Mouse (Mus musculus): ENCODE measurements at regions not wholly inside any gene's neighbourhood (a gene's known extent, or its start where the extent isn't known, plus 50 kb on each side); places are given as distances from the start of the nearest gene placed in this dataset.

GRCm38 (mm10) chr13:80188734-80189133 is 694.5 kb upstream of the Arrdc3 start:
- no peaks in the 10 kb centered on the region for H3K9me3 ChIP-seq (ENCODE audit: control insufficient read depth, low read length)
- H3K4me2 ChIP-seq (ENCODE audit: low read depth, low read length), result no peak overlapping the region
- H3K9ac ChIP-seq (ENCODE audit: low read length), result no peak overlapping the region
- no peaks in the 10 kb centered on the region for H3K27me3 ChIP-seq (ENCODE audit: control insufficient read depth, insufficient read depth, low read depth, low read length)
- H3K4me1 ChIP-seq (replicated peaks; ENCODE audit: control insufficient read depth, insufficient read depth, low read length), result no peaks in the 10 kb centered on the region
- no peaks in the 10 kb centered on the region for H3K36me3 ChIP-seq (ENCODE audit: control insufficient read depth, insufficient read depth, low read length)
- WGBS, result 80% methylated on average over 2 of the region's 2 CpGs
- H3K4me3 ChIP-seq (ENCODE audit: low read length), result no peak overlapping the region
- ATAC-seq (ENCODE audit: low read depth), result no peak
- no peak overlapping the region for H3K27ac ChIP-seq (ENCODE audit: low read length)

GRCm38 (mm10) chr13:80195065-80195605 is 688.0 kb upstream of the Arrdc3 start:
- no peak overlapping the region for H3K9ac ChIP-seq (ENCODE audit: low read length)
- H3K27me3 ChIP-seq (ENCODE audit: control insufficient read depth, insufficient read depth, low read depth, low read length), result no peaks in the 10 kb centered on the region
- ATAC-seq (ENCODE audit: low read depth), result no peak
- H3K4me1 ChIP-seq (replicated peaks; ENCODE audit: control insufficient read depth, insufficient read depth, low read length), result no peaks in the 10 kb centered on the region
- WGBS, result 61% methylated on average over 5 of the region's 5 CpGs
- H3K9me3 ChIP-seq (ENCODE audit: control insufficient read depth, low read length), result no peaks in the 10 kb centered on the region
- no peak overlapping the region for H3K4me2 ChIP-seq (ENCODE audit: low read depth, low read length)
- no peak overlapping the region for H3K4me3 ChIP-seq (ENCODE audit: low read length)
- no peaks in the 10 kb centered on the region for H3K36me3 ChIP-seq (ENCODE audit: control insufficient read depth, insufficient read depth, low read length)
- H3K27ac ChIP-seq (ENCODE audit: low read length), result no peak overlapping the region

- no peaks in the 10 kb centered on the region for H3K27me3 ChIP-seq (ENCODE audit: control insufficient read depth, insufficient read depth, low read depth, low read length)
- H3K9ac ChIP-seq (ENCODE audit: low read length), result no peak overlapping the region
- H3K4me3 ChIP-seq (ENCODE audit: low read length), result no peak overlapping the region
- no peak for ATAC-seq (ENCODE audit: low read depth)
- no peak overlapping the region for H3K4me2 ChIP-seq (ENCODE audit: low read depth, low read length)
- H3K27ac ChIP-seq (ENCODE audit: low read length), result no peak overlapping the region
- no peaks in the 10 kb centered on the region for H3K9me3 ChIP-seq (ENCODE audit: control insufficient read depth, low read length)
- H3K36me3 ChIP-seq (ENCODE audit: control insufficient read depth, insufficient read depth, low read length), result no peaks in the 10 kb centered on the region
- no peaks in the 10 kb centered on the region for H3K4me1 ChIP-seq (replicated peaks; ENCODE audit: control insufficient read depth, insufficient read depth, low read length)
- 21% methylated on average over 1 of the region's 1 CpGs for WGBS
Observed at GRCm38 (mm10) chr13:80224110-80224509, 659.1 kb upstream of the Arrdc3 start.

- Histone ChIP-seq H3K9me3 (ENCODE audit: control insufficient read depth, low read length) (no peaks in the 10 kb centered on the region), H3K4me1 (replicated peaks; ENCODE audit: control insufficient read depth, insufficient read depth, low read length) (no peaks in the 10 kb centered on the region), H3K4me2 (ENCODE audit: low read depth, low read length) (no peak overlapping the region), H3K36me3 (ENCODE audit: control insufficient read depth, insufficient read depth, low read length) (no peaks in the 10 kb centered on the region), H3K4me3 (ENCODE audit: low read length) (no peak overlapping the region), H3K27me3 (ENCODE audit: control insufficient read depth, insufficient read depth, low read depth, low read length) (no peaks in the 10 kb centered on the region), H3K27ac (ENCODE audit: low read length) (no peak overlapping the region), H3K9ac (ENCODE audit: low read length) (no peak overlapping the region)
- ATAC-seq (ENCODE audit: low read depth), result no peak
Observed at GRCm38 (mm10) chr13:80231381-80231780, 651.8 kb upstream of the Arrdc3 start.

GRCm38 (mm10) chr13:80235254-80236032 is 647.7 kb upstream of the Arrdc3 start:
- Histone ChIP-seq H3K27me3 (ENCODE audit: control insufficient read depth, insufficient read depth, low read depth, low read length) (no peaks in the 10 kb centered on the region), H3K4me2 (ENCODE audit: low read depth, low read length) (no peak overlapping the region), H3K9ac (ENCODE audit: low read length) (no peak overlapping the region), H3K4me3 (ENCODE audit: low read length) (no peak overlapping the region), H3K4me1 (replicated peaks; ENCODE audit: control insufficient read depth, insufficient read depth, low read length) (no peaks in the 10 kb centered on the region), H3K36me3 (ENCODE audit: control insufficient read depth, insufficient read depth, low read length) (no peaks in the 10 kb centered on the region), H3K9me3 (ENCODE audit: control insufficient read depth, low read length) (no peaks in the 10 kb centered on the region), H3K27ac (ENCODE audit: low read length) (no peak overlapping the region)
- ATAC-seq (ENCODE audit: low read depth), result no peak
- 59% methylated on average over 5 of the region's 5 CpGs for WGBS

GRCm38 (mm10) chr13:80262826-80263225 is 620.4 kb upstream of the Arrdc3 start:
- WGBS, result 95% methylated on average over 2 of the region's 2 CpGs
- Histone ChIP-seq H3K9ac (ENCODE audit: low read length) (no peak overlapping the region), H3K36me3 (ENCODE audit: control insufficient read depth, insufficient read depth, low read length) (no peaks in the 10 kb centered on the region), H3K4me3 (ENCODE audit: low read length) (no peak overlapping the region), H3K4me1 (replicated peaks; ENCODE audit: control insufficient read depth, insufficient read depth, low read length) (no peaks in the 10 kb centered on the region), H3K27me3 (ENCODE audit: control insufficient read depth, insufficient read depth, low read depth, low read length) (no peaks in the 10 kb centered on the region), H3K4me2 (ENCODE audit: low read depth, low read length) (no peak overlapping the region), H3K27ac (ENCODE audit: low read length) (no peak overlapping the region), H3K9me3 (ENCODE audit: control insufficient read depth, low read length) (no peaks in the 10 kb centered on the region)
- no peak for ATAC-seq (ENCODE audit: low read depth)

- H3K4me3 ChIP-seq (ENCODE audit: low read length), result no peak overlapping the region
- H3K4me2 ChIP-seq (ENCODE audit: low read depth, low read length), result no peak overlapping the region
- H3K27me3 ChIP-seq (ENCODE audit: control insufficient read depth, insufficient read depth, low read depth, low read length), result no peaks in the 10 kb centered on the region
- 87% methylated on average over 4 of the region's 4 CpGs for WGBS
- H3K9ac ChIP-seq (ENCODE audit: low read length), result no peak overlapping the region
- ATAC-seq (ENCODE audit: low read depth), result no peak
- no peaks in the 10 kb centered on the region for H3K36me3 ChIP-seq (ENCODE audit: control insufficient read depth, insufficient read depth, low read length)
- H3K4me1 ChIP-seq (replicated peaks; ENCODE audit: control insufficient read depth, insufficient read depth, low read length), result no peaks in the 10 kb centered on the region
- no peak overlapping the region for H3K27ac ChIP-seq (ENCODE audit: low read length)
- no peaks in the 10 kb centered on the region for H3K9me3 ChIP-seq (ENCODE audit: control insufficient read depth, low read length)
Observed at GRCm38 (mm10) chr13:80267131-80267530, 616.1 kb upstream of the Arrdc3 start.

GRCm38 (mm10) chr13:80273976-80274375 is 609.2 kb upstream of the Arrdc3 start:
- Histone ChIP-seq H3K4me1 (replicated peaks; ENCODE audit: control insufficient read depth, insufficient read depth, low read length) (no peaks in the 10 kb centered on the region), H3K27me3 (ENCODE audit: control insufficient read depth, insufficient read depth, low read depth, low read length) (no peaks in the 10 kb centered on the region), H3K27ac (ENCODE audit: low read length) (no peak overlapping the region), H3K36me3 (ENCODE audit: control insufficient read depth, insufficient read depth, low read length) (no peaks in the 10 kb centered on the region), H3K9me3 (ENCODE audit: control insufficient read depth, low read length) (no peaks in the 10 kb centered on the region), H3K4me2 (ENCODE audit: low read depth, low read length) (no peak overlapping the region), H3K4me3 (ENCODE audit: low read length) (no peak overlapping the region), H3K9ac (ENCODE audit: low read length) (no peak overlapping the region)
- 60% methylated on average over 1 of the region's 1 CpGs for WGBS
- no peak for ATAC-seq (ENCODE audit: low read depth)

- no peaks in the 10 kb centered on the region for H3K4me1 ChIP-seq (replicated peaks; ENCODE audit: control insufficient read depth, insufficient read depth, low read length)
- no peaks in the 10 kb centered on the region for H3K36me3 ChIP-seq (ENCODE audit: control insufficient read depth, insufficient read depth, low read length)
- no peak overlapping the region for H3K4me2 ChIP-seq (ENCODE audit: low read depth, low read length)
- no peak overlapping the region for H3K4me3 ChIP-seq (ENCODE audit: low read length)
- no peaks in the 10 kb centered on the region for H3K9me3 ChIP-seq (ENCODE audit: control insufficient read depth, low read length)
- no peaks in the 10 kb centered on the region for H3K27me3 ChIP-seq (ENCODE audit: control insufficient read depth, insufficient read depth, low read depth, low read length)
- H3K27ac ChIP-seq (ENCODE audit: low read length), result no peak overlapping the region
- WGBS, result 55% methylated on average over 2 of the region's 2 CpGs
- ATAC-seq (ENCODE audit: low read depth), result no peak
- no peak overlapping the region for H3K9ac ChIP-seq (ENCODE audit: low read length)
Observed at GRCm38 (mm10) chr13:80291744-80292515, 591.3 kb upstream of the Arrdc3 start.

All from lung, embryonic 16.5 days (tissue).